Mouse (Mus musculus): ENCODE data around the gene Arhgap18. TPM values are rescaled to one million over a fixed set of nuclear protein-coding genes. Genes with fewer than 3 reads are reported as not detected.

The Arhgap18 gene
- total and polyA plus RNA-seq, 2 experiments from 2014 or later = 31.7 to 32.5 TPM

DNA sequence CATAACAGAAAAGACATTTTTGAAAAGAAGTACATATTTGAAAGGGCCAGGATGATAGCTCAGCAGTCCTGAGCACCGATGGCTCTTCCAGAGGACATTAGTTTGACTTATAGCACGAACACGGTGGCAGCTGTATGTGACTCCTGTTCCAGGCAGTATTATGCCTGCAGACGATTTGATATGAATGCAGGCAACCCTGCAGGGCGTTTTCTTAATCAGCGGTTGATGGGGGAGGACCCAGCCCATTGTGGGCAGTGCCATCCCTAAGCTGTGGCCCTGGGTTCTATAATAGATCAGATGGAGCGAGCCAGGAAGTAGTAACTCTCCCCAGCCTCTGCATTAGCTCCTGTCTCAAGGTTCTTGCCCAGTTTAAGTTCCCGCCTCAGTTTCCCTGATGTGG lies 16.8 kb downstream of the Arhgap18 start:
- ATAC-seq (ENCODE audit: insufficient read depth, low read depth) (no peak), DNase-seq (ENCODE audit: low spot score) (no peak)
- H3K27ac ChIP-seq (ENCODE audit: low read depth) = no peak overlapping the region
- H3K4me2 ChIP-seq (ENCODE audit: low read depth, low read length) = no peak overlapping the region
- H3K27me3 ChIP-seq (ENCODE audit: control insufficient read depth, insufficient read depth, low read length) = no peaks in the 10 kb centered on the region
- TF ChIP-seq EP300 (IDR thresholded peaks at IDR 0.05; ENCODE audit: low read depth) = no peak
- no peak for TF ChIP-seq CTCF (IDR thresholded peaks at IDR 0.05; ENCODE audit: low read depth)
- peaks cover 14% of the 10 kb centered on the region for H3K4me1 ChIP-seq (ENCODE audit: control insufficient read depth, insufficient read depth)
- 88% methylated on average over 8 of the region's 8 CpGs for WGBS
- H3K4me3 ChIP-seq (ENCODE audit: low read depth, low read length) = no peak overlapping the region
- H3K36me3 ChIP-seq (replicated peaks; ENCODE audit: control insufficient read depth, insufficient read depth, low read length) = no peaks in the 10 kb centered on the region
- no peak overlapping the region for H3K9ac ChIP-seq (replicated peaks; ENCODE audit: low read depth, low read length)
- H3K9me3 ChIP-seq (replicated peaks; ENCODE audit: control insufficient read depth, low read length) = no peaks in the 10 kb centered on the region

DNA sequence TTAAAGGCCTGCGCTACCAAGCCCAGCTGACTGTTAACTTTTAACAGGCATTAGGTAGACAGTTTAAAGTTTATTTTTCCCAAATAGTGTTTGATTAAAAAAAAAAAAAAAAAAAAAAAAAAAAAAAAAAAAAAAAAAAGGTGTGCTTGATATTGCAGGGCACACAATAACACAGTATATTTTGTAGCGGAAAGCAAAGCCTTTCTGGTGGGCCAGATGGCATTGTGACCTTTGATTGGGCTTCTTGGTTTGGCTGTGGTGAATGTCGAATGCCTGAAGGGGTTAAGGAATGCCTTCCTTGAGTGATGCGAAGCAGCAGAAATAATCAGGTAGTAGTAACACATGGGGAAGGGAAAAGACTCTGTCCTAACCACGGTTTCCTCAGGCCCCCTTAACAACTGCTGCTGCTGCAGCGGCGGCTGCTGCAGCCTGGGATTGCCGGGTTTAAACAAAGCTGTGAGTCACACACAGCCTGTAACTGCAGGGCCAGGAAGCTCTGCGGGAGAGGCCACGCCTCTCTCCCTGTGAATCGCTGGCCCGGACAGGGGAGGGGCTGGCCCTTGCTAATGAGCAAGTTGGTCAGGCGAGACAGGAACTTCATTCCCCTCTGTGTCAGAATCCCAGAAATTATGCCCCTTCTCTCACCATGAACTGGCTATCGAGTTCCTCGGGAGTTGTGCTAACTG lies 18.9 kb downstream of the Arhgap18 start:
- H3K36me3 ChIP-seq (replicated peaks; ENCODE audit: control insufficient read depth, insufficient read depth, low read length) = no peaks in the 10 kb centered on the region
- WGBS = 8% methylated on average over 15 of the region's 15 CpGs
- peaks cover 20% of the 10 kb centered on the region for H3K4me1 ChIP-seq (ENCODE audit: control insufficient read depth, insufficient read depth)
- H3K4me2 ChIP-seq (ENCODE audit: low read depth, low read length) = peak overlapping the region; percentile 84
- DNase-seq (ENCODE audit: low spot score) (peak; percentile 95), ATAC-seq (ENCODE audit: insufficient read depth, low read depth) (peak; percentile 95)
- no peaks in the 10 kb centered on the region for H3K27me3 ChIP-seq (ENCODE audit: control insufficient read depth, insufficient read depth, low read length)
- no peaks in the 10 kb centered on the region for H3K9me3 ChIP-seq (replicated peaks; ENCODE audit: control insufficient read depth, low read length)
- peak overlapping the region; percentile 98 for H3K27ac ChIP-seq (ENCODE audit: low read depth)
- peak overlapping the region; percentile 68 for H3K9ac ChIP-seq (replicated peaks; ENCODE audit: low read depth, low read length)
- TF ChIP-seq CTCF (IDR thresholded peaks at IDR 0.05; ENCODE audit: low read depth) (no peak), EP300 (IDR thresholded peaks at IDR 0.05; ENCODE audit: low read depth) (no peak)
- peak overlapping the region; percentile 84 for H3K4me3 ChIP-seq (ENCODE audit: low read depth, low read length)

DNA sequence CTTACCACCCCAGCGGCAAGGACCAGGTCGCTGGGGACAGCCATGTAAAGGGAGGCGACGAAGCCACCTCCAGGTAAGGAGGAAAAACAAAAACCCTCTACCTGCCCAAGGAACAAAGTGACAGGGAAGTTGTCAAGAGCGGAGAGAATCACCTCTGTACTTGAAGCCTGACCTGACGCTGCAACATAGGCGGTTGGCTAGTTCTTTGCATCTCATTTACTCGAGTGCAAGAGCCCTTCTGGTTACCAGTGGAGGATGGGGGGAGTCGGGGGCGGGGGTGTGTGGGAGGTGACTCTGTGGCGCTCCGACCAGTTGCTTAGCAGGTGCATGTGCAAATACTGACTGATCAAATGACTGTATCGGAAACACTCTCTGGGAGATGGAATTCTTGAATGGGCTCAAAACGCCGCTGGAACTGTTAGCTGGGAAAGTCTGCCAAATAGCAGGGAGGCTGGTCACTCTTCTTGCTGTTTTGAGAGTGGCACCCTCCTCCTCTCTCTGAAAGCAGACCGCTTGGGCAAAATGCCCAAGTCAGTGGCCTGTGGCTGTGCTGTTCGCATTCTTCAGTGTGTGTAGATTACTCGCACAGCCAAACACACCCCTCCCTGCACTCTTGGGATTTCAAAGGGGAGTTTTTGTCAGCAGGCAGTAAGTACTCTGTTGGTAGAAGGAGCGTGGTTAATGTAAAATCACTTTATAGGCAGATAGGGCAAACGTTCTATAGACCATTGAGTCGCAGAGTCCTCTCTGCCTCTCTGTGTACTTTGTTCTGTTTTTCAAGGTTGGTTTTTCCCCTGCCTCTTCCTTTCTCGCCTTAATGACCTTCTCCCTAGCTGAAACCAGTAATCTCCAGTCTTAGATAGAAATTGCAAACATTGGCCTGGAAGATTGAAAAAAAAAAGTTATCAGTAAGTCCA lies 19.7 kb downstream of the Arhgap18 start:
- Histone ChIP-seq H3K4me2 (ENCODE audit: low read depth, low read length) (peak overlapping the region; percentile 84), H3K9ac (replicated peaks; ENCODE audit: low read depth, low read length) (peak overlapping the region; percentile 68), H3K27ac (ENCODE audit: low read depth) (peak overlapping the region; percentile 98), H3K36me3 (replicated peaks; ENCODE audit: control insufficient read depth, insufficient read depth, low read length) (no peaks in the 10 kb centered on the region), H3K4me1 (ENCODE audit: control insufficient read depth, insufficient read depth) (peaks cover 23% of the 10 kb centered on the region), H3K27me3 (ENCODE audit: control insufficient read depth, insufficient read depth, low read length) (no peaks in the 10 kb centered on the region), H3K9me3 (replicated peaks; ENCODE audit: control insufficient read depth, low read length) (no peaks in the 10 kb centered on the region), H3K4me3 (ENCODE audit: low read depth, low read length) (peak overlapping the region; percentile 84)
- under 1% methylated on average over 22 of the region's 22 CpGs for WGBS
- ATAC-seq (ENCODE audit: insufficient read depth, low read depth) = peak; percentile 88
- no peak for TF ChIP-seq CTCF (IDR thresholded peaks at IDR 0.05; ENCODE audit: low read depth)
- TF ChIP-seq EP300 (IDR thresholded peaks at IDR 0.05; ENCODE audit: low read depth) = no peak
- DNase-seq (ENCODE audit: low spot score) = peak; percentile 93

DNA sequence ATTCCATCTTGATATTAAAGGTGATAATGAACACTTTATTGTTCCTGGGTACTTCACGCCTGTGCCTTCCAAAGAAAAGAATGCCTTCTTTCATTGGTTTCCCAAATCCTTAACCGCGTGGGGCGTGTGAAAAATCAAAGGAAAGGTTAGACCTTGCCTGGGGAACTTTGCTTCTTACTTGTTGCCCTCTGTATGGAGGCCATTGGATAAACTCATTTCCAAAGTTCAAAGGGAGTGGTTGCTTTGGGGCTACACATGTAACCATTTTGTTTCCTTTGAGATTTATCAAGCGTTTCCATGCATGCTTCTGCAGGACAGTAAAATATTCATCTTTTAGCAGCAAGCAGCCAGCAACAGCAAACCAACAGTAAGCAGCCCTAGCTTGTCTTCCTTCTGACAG lies 20.3 kb downstream of the Arhgap18 start:
- Histone ChIP-seq H3K9ac (replicated peaks; ENCODE audit: low read depth, low read length) (peak overlapping the region; percentile 68), H3K4me2 (ENCODE audit: low read depth, low read length) (peak overlapping the region; percentile 84), H3K4me3 (ENCODE audit: low read depth, low read length) (peak overlapping the region; percentile 84), H3K27ac (ENCODE audit: low read depth) (peak overlapping the region; percentile 98), H3K9me3 (replicated peaks; ENCODE audit: control insufficient read depth, low read length) (no peaks in the 10 kb centered on the region), H3K36me3 (replicated peaks; ENCODE audit: control insufficient read depth, insufficient read depth, low read length) (no peaks in the 10 kb centered on the region), H3K27me3 (ENCODE audit: control insufficient read depth, insufficient read depth, low read length) (no peaks in the 10 kb centered on the region), H3K4me1 (ENCODE audit: control insufficient read depth, insufficient read depth) (peaks cover 21% of the 10 kb centered on the region)
- TF ChIP-seq EP300 (IDR thresholded peaks at IDR 0.05; ENCODE audit: low read depth) (no peak), CTCF (IDR thresholded peaks at IDR 0.05; ENCODE audit: low read depth) (no peak)
- 27% methylated on average over 5 of the region's 5 CpGs for WGBS
- no peak for DNase-seq (ENCODE audit: low spot score)
- no peak for ATAC-seq (ENCODE audit: insufficient read depth, low read depth)

DNA sequence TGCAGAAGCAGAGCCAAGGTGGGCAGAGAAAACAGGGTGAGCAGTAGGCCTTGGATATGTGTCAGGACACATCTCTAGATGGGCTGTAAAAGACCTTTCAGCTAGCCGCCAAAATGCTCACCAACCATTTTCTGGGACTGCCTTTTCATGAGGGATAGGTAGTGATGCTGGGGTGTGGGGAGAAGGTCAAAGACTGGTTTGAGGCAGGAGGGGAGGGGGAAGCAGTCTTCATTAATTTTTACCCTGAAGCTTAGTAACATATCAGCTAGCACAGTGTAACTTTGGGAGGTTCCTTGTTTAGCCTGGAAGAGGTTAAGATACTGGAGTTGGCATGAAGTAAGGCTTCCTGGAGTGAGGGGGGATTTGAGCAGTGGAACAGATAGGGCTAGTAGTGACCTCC lies 21.0 kb downstream of the Arhgap18 start:
- Histone ChIP-seq H3K4me2 (ENCODE audit: low read depth, low read length) (peak overlapping the region; percentile 84), H3K4me3 (ENCODE audit: low read depth, low read length) (peak overlapping the region; percentile 84), H3K36me3 (replicated peaks; ENCODE audit: control insufficient read depth, insufficient read depth, low read length) (no peaks in the 10 kb centered on the region), H3K4me1 (ENCODE audit: control insufficient read depth, insufficient read depth) (peaks cover 21% of the 10 kb centered on the region), H3K27me3 (ENCODE audit: control insufficient read depth, insufficient read depth, low read length) (no peaks in the 10 kb centered on the region), H3K9ac (replicated peaks; ENCODE audit: low read depth, low read length) (peak overlapping the region; percentile 68; the same call in 1 of the 2 replicates), H3K27ac (ENCODE audit: low read depth) (peak overlapping the region; percentile 98), H3K9me3 (replicated peaks; ENCODE audit: control insufficient read depth, low read length) (no peaks in the 10 kb centered on the region)
- DNase-seq (ENCODE audit: low spot score) (no peak), ATAC-seq (ENCODE audit: insufficient read depth, low read depth) (no peak)
- TF ChIP-seq EP300 (IDR thresholded peaks at IDR 0.05; ENCODE audit: low read depth) (no peak), CTCF (IDR thresholded peaks at IDR 0.05; ENCODE audit: low read depth) (no peak)
- 50% methylated on average over 1 of the region's 1 CpGs for WGBS
